Mouse (Mus musculus) ES-E14 (cell line): Measurements from ENCODE around the gene Morf4l2.
A peak's percentile ranks its signal among the peaks of the same experiment; 100 is the strongest.

Experiments used
- CHD2 ChIP-seq: IDR thresholded peaks from 2 replicates; pipeline ENCODE4 v1.6.1; 2014; ENCODE audit warnings: mild to moderate bottlenecking, low read depth, low read length, inconsistent platforms
- HCFC1 ChIP-seq: IDR thresholded peaks from 2 replicates; pipeline ENCODE4 v1.6.1; 2012; ENCODE audit warnings: low read length, inconsistent platforms, borderline replicate concordance; ENCODE audit not compliant: insufficient read depth
- MAFK ChIP-seq: IDR thresholded peaks from 2 replicates; pipeline ENCODE4 v1.6.1; 2014; ENCODE audit warnings: mild to moderate bottlenecking, low read depth, low read length, inconsistent platforms; ENCODE audit not compliant: insufficient read depth
- ZC3H11A ChIP-seq: IDR thresholded peaks from 2 replicates; pipeline ENCODE4 v1.6.1; 2012; ENCODE audit warnings: low read depth, mild to moderate bottlenecking, inconsistent platforms, low read length, borderline replicate concordance
- ZNF384 ChIP-seq: IDR thresholded peaks from 2 replicates; pipeline ENCODE4 v1.6.1; 2012; ENCODE audit warnings: low read depth, low read length, inconsistent platforms

DNA sequence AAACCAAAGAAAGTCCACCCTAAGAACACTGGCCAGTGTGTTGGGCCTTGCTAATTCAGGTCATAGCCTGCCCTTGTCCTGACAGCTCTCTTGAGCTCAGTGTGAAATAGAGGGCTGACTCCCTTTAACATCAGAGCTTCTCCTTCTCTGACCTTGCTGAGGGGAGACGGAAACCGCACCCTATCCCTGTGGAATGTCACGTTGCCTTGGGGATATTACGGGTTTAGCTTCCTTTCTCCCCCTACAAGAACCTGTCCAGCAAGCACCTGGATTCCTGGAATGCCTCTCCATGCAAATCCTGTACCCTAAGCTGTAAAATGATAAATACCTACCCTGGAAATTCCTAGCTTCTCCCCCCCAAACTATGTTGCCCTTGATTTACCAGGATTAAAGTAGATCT is 46.0 kb upstream of the Morf4l2 start:
- TF ChIP-seq ZNF384 (no peak), HCFC1 (no peak), CHD2 (0 out of 2 replicates have a peak, but pooled peaks have one; percentile 17), ZC3H11A (no peak), MAFK (no peak)
